Mouse (Mus musculus) induced T-regulatory cell, adult 2 months (primary cell): ENCODE results near the gene Tradd.

ENCODE experiments used
- DNase-seq: peaks from one replicate; pipeline ENCODE4 v3.0.0-alpha.2; 2012; ENCODE audit warnings: low read depth

The Tradd gene

GRCm38 (mm10) chr8:105270101-105270915, 5.9 kb upstream of the Tradd start:
- DNase-seq = peak; percentile 47

- DNase-seq = peak; percentile 59
These were observed 5.1 kb upstream of the Tradd start, which contains the start of gene Hsf4 for GRCm38 (mm10) chr8:105269461-105269947. Hsf4 (plus strand) TSS chr8:105269801.

- no peak for DNase-seq
These were observed 4.7 kb upstream of the Tradd start for GRCm38 (mm10) chr8:105269075-105269458.

GRCm38 (mm10) chr8:105268342-105269074, 4.1 kb upstream of the Tradd start:
- no peak for DNase-seq

GRCm38 (mm10) chr8:105266775-105267174, 2.4 kb upstream of the Tradd start:
- peak; percentile 84 for DNase-seq

GRCm38 (mm10) chr8:105265128-105265527, 719 bp upstream of the Tradd start:
- peak; percentile 88 for DNase-seq

- peak; percentile 25 for DNase-seq
These were observed 1.0 kb downstream of the Tradd start for GRCm38 (mm10) chr8:105263244-105263912.

- no peak for DNase-seq
These were observed 3.0 kb downstream of the Tradd start for GRCm38 (mm10) chr8:105261326-105261980.

GRCm38 (mm10) chr8:105260371-105261099, 3.9 kb downstream of the Tradd start:
- DNase-seq = no peak

GRCm38 (mm10) chr8:105259721-105260320, 4.6 kb downstream of the Tradd start:
- peak; percentile 80 for DNase-seq

GRCm38 (mm10) chr8:105258911-105259720, 5.3 kb downstream of the Tradd start:
- DNase-seq = no peak

GRCm38 (mm10) chr8:105257318-105258114, 6.9 kb downstream of the Tradd start:
- no peak for DNase-seq

- peak; percentile 71 for DNase-seq
These were observed 9.5 kb downstream of the Tradd start, which contains the start of gene B3gnt9 for GRCm38 (mm10) chr8:105254966-105255350. B3gnt9 (minus strand) TSS chr8:105255153.

GRCm38 (mm10) chr8:105254152-105254965, 10.1 kb downstream of the Tradd start:
- DNase-seq = peak; percentile 91

GRCm38 (mm10) chr8:105253766-105254151, 10.7 kb downstream of the Tradd start:
- no peak for DNase-seq

GRCm38 (mm10) chr8:105252680-105253537, 11.5 kb downstream of the Tradd start:
- no peak for DNase-seq

GRCm38 (mm10) chr8:105251954-105252353, 12.5 kb downstream of the Tradd start:
- no peak for DNase-seq
